Mouse (Mus musculus) midbrain, embryonic 16.5 days (tissue): ENCODE measurements around the gene Atm. TPM values are rescaled to one million over a fixed set of nuclear protein-coding genes. Genes with fewer than 3 reads are reported as not detected.

Experiments used
- ATAC-seq: fragments of 200-750 bp; cut with Nextera tagmentation; 2 replicates; pipeline ENCODE4 v1.8.0; 2017; ENCODE audit warnings: moderate TSS enrichment
- H3K27ac ChIP-seq: fragments of 300-500 bp; sonication (generic); 2 replicates; pipeline ENCODE4 v1.5.1; 2014; ENCODE audit warnings: mild to moderate bottlenecking, low read length, mixed read lengths
- H3K27me3 ChIP-seq: fragments of 300-500 bp; sonication (generic); 2 replicates; pipeline ENCODE4 v1.6.1; 2014; ENCODE audit warnings: low read depth, low read length, mixed read lengths; ENCODE audit not compliant: control insufficient read depth, insufficient read depth
- H3K36me3 ChIP-seq: fragments of 300-500 bp; sonication (generic); 2 replicates; pipeline ENCODE4 v1.6.1; 2014; ENCODE audit warnings: mild to moderate bottlenecking, low read length, moderate library complexity, mixed read lengths; ENCODE audit not compliant: control insufficient read depth, insufficient read depth
- H3K4me1 ChIP-seq: fragments of 300-500 bp; sonication (generic); 2 replicates; pipeline ENCODE4 v1.6.1; 2014; ENCODE audit warnings: mild to moderate bottlenecking, low read length, mixed read lengths; ENCODE audit not compliant: control insufficient read depth, insufficient read depth
- H3K4me2 ChIP-seq: fragments of 300-500 bp; sonication (generic); 2 replicates; pipeline ENCODE4 v1.6.1; 2014; ENCODE audit warnings: mild to moderate bottlenecking, low read length, mixed read lengths
- H3K4me3 ChIP-seq: fragments of 300-500 bp; sonication (generic); 2 replicates; pipeline ENCODE4 v1.5.1; 2014; ENCODE audit warnings: low read depth, mild to moderate bottlenecking, low read length, moderate library complexity, mixed read lengths
- H3K9ac ChIP-seq: fragments of 300-500 bp; sonication (generic); 2 replicates; pipeline ENCODE4 v1.6.1; 2014; ENCODE audit warnings: low read depth, low read length, mixed read lengths
- H3K9me3 ChIP-seq: fragments of 300-500 bp; sonication (generic); replicated peaks from 2 replicates; pipeline ENCODE4 v1.6.1; 2014; ENCODE audit warnings: mild to moderate bottlenecking, low read length, mixed read lengths; ENCODE audit not compliant: control insufficient read depth, poor library complexity, severe bottlenecking
- WGBS: fragments of 180-500 bp; shearing (Covaris S2); extraction: QIAGEN DNeasy Blood & Tissue Kit; methylation state at CpG from one replicate; pipeline ENCODE4 v1.1.7; 2014; 5-methylcytosine and 5-hydroxymethylcytosine counted together
- microRNA-seq: library from miRNA; unstranded; fragments of <30 nt; microRNA quantifications from one replicate; pipeline ENCODE4, GENCODE M21; 2017
- polyA plus RNA-seq: library from polyadenylated mRNA; unstranded; fragments of >200 nt; fragmentation: Nextera tagmentation; extraction: Ambion mirVana; gene quantifications from 2 replicates; pipeline ENCODE4 v1.2.1, GENCODE M21; 2015

Gene Atm
- polyA plus RNA-seq, 1 experiment from 2014 or later: 6.6 TPM

DNA sequence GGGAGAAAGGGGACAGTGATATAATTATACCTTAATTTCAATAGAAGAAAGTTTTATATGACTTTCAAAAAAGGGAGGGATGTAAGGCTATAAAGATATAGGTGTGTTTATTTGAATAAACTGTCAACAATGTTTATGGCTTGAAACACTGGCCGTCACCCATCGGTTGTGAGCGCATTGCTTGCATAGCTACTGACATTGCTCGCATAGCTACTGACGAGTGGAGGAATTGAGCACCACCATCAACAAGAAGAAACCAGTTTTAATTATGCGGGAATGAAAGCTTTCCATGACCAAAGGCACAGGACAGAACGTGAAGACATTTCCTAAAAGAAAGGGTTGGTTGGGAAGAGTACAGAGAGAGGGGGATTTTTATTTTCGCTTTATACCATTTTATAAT, 135.4 kb downstream of the Atm start:
- 93% methylated on average over 8 of the region's 8 CpGs for WGBS
- no peak overlapping the region for H3K9ac ChIP-seq

DNA sequence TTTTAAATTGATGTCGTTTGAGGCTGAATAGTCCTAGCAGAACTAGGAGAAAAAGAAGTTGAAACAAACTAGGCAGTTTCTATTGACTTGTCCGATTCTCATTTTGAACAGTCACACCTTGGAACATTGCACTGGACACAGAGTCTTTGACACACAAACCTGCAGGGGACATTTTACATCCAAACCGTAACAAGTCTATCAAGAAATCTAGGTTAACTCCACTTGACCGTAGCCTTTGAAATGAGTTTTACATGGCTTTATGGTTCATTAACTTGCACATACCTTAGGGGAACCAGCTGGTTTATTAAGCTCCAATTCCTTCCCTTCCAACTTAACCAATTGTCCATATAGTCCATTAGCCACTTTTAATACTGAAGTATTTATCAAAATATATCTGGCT, 135.8 kb downstream of the Atm start:
- 88% methylated on average over 4 of the region's 4 CpGs for WGBS
- H3K4me3 ChIP-seq: no peak overlapping the region
- no peak overlapping the region for H3K9ac ChIP-seq
- no peaks in the 10 kb centered on the region for H3K36me3 ChIP-seq
- no peak overlapping the region for H3K4me2 ChIP-seq
- no peak for ATAC-seq
- H3K4me1 ChIP-seq: peaks cover 5% of the 10 kb centered on the region
- no peaks in the 10 kb centered on the region for H3K27me3 ChIP-seq
- H3K9me3 ChIP-seq: no peaks in the 10 kb centered on the region
- no peak overlapping the region for H3K27ac ChIP-seq

More for the DNA sequence above, 135.4 kb downstream of the Atm start:
- peaks cover 9% of the 10 kb centered on the region for H3K4me1 ChIP-seq
- H3K27me3 ChIP-seq: no peaks in the 10 kb centered on the region
- no peaks in the 10 kb centered on the region for H3K9me3 ChIP-seq
- no peak overlapping the region for H3K4me3 ChIP-seq
- no peak for ATAC-seq
- no peaks in the 10 kb centered on the region for H3K36me3 ChIP-seq
- H3K27ac ChIP-seq: no peak overlapping the region
- H3K4me2 ChIP-seq: no peak overlapping the region

DNA sequence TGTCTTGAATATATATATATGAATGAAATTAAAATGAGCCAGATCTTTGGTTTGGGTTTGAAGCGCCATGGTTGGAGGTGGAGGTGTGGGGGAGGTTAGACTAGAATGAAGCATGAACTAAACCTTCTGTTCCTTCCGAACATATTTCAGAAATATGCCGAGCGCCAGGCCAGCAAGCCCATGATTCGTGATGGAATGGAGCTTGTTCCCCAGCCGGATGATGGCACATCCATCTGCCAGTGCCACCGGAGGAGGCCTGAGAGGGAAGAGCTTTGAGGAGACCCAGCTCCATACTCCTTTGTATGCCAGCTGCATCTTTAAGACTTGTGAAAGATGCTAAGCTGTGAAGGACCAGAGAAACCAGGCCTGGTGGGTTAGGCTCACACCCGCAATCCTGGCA, 137.0 kb downstream of the Atm start:
- no peak overlapping the region for H3K4me2 ChIP-seq
- H3K9me3 ChIP-seq: no peaks in the 10 kb centered on the region
- ATAC-seq: no peak
- no peaks in the 10 kb centered on the region for H3K36me3 ChIP-seq
- 95% methylated on average over 8 of the region's 8 CpGs for WGBS
- H3K9ac ChIP-seq: no peak overlapping the region
- H3K4me3 ChIP-seq: no peak overlapping the region
- H3K4me1 ChIP-seq: 0 out of 2 replicates have a peak, but pooled peaks cover 3% of the 10 kb centered on the region
- H3K27ac ChIP-seq: no peak overlapping the region
- no peaks in the 10 kb centered on the region for H3K27me3 ChIP-seq

DNA sequence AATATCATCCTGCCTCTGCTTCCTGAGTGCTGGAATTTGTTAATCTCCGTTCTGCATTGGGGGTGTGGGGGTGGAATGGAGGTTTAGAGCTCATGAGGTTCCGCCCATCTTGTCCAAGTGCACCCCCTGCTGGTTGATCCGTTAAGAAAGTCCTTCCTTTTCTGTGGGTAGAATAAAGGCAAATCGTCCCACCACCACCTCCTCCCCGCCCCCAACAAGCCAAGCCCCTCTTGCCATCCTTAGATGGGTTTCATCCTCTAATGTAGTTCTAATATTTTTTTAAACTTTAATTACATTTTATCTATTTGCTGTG, 138.2 kb downstream of the Atm start:
- 10% methylated on average over 5 of the region's 5 CpGs for WGBS
- H3K4me2 ChIP-seq: no peak overlapping the region
- no peak for ATAC-seq

DNA sequence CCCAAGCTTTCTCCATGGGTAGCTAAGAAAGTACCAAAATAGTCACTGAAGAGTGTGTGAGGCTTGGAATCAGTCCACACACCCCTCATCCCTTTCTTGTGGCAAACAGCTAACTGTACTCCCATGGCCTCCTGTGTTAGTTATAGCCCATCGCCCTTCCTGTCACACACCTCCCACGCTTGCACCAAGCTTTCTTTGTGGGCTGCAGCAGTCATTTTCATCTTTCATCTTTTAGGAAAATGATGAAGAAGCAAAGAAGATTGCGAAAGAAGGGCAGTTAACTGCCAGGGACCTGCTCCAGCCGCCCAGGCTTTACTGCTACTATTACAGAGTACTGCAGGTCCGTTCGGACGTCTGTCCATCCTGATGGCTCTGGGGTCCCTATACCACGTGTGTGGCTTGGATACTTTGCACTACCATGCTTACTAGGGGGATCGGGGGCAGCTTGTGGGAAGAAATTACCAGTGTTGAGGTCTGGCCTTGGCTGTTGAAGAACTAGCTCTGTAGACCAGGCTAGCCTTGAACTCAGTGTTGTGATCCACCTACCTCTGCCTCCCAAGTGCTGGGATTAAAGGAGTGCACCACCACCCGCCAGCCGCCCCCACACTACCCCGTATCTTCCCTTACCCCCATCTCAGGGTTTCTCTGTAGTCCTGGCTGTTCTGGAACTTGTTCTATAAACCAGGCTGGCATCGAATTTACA, 138.7 kb downstream of the Atm start:
- ATAC-seq: no peak
- no peaks in the 10 kb centered on the region for H3K4me1 ChIP-seq
- no peak overlapping the region for H3K4me3 ChIP-seq
- H3K4me2 ChIP-seq: no peak overlapping the region
- H3K27me3 ChIP-seq: no peaks in the 10 kb centered on the region
- WGBS: 80% methylated on average over 13 of the region's 13 CpGs
- no peaks in the 10 kb centered on the region for H3K9me3 ChIP-seq
- H3K36me3 ChIP-seq: no peaks in the 10 kb centered on the region
- H3K27ac ChIP-seq: no peak overlapping the region
- H3K9ac ChIP-seq: no peak overlapping the region

More for the DNA sequence above, 138.2 kb downstream of the Atm start:
- Histone ChIP-seq H3K9ac (no peak overlapping the region), H3K36me3 (no peaks in the 10 kb centered on the region), H3K9me3 (no peaks in the 10 kb centered on the region), H3K27me3 (no peaks in the 10 kb centered on the region), H3K27ac (no peak overlapping the region), H3K4me3 (no peak overlapping the region), H3K4me1 (no peaks in the 10 kb centered on the region)

DNA sequence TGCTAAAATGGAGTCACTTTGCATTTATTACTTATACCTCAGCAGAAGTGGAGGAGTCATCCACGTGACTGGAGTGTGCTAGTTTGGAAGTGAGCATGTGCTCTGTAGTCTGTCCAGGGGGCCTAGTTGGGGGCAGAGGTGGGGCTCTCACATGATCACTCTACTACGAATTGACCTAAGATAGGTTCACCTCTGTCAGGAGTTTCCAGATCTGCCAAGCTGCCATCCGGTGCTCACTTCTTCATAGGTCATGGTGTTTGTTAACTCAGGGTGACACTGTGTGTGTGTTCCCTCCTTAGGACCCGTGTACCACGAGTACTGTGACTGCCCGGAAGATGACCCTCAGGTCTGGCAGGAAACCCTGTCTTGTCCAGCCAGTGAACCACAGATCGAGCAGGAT, 146.4 kb downstream of the Atm start:
- ATAC-seq: no peak
- Histone ChIP-seq H3K36me3 (no peaks in the 10 kb centered on the region), H3K9ac (no peak overlapping the region), H3K27ac (no peak overlapping the region), H3K4me3 (no peak overlapping the region), H3K9me3 (no peaks in the 10 kb centered on the region), H3K27me3 (no peaks in the 10 kb centered on the region), H3K4me1 (peaks cover 1% of the 10 kb centered on the region; the same call in 1 of the 2 replicates), H3K4me2 (no peak overlapping the region)
- 84% methylated on average over 7 of the region's 7 CpGs for WGBS

Small RNA genes lying within 50 kb of the gene (microRNA-seq; reads per million reads assigned to microRNA genes)
- gene Mir130c: not detected

Other genes starting within 250 kb of the Atm start
- gene Exph5, start 235.1 kb downstream of the Atm start, polyA plus RNA-seq: 0.27 and 0.39 TPM in 2 replicates
- 5.2 and 5.9 TPM in 2 replicates for gene Kdelc2, start 152.7 kb downstream of the Atm start, polyA plus RNA-seq
- gene 4930550C14Rik, start 134.4 kb downstream of the Atm start, polyA plus RNA-seq: 0.27 and 0.28 TPM in 2 replicates
- 11.1 and 11.2 TPM in 2 replicates for gene Npat, start 307 bp upstream of the Atm start, polyA plus RNA-seq
- gene Acat1, start 73.6 kb upstream of the Atm start, polyA plus RNA-seq: 161 and 167 TPM in 2 replicates
- gene Cul5, start 133.3 kb upstream of the Atm start, polyA plus RNA-seq: 35.9 and 40.8 TPM in 2 replicates
- 2.0 and 2.2 TPM in 2 replicates for gene Rab39, start 169.5 kb upstream of the Atm start, polyA plus RNA-seq
- gene Slc35f2, start 234.8 kb upstream of the Atm start, polyA plus RNA-seq: 12.2 and 14.3 TPM in 2 replicates